ENCODE assay signal across 22 mouse cellular contexts in the genomic region with DNA sequence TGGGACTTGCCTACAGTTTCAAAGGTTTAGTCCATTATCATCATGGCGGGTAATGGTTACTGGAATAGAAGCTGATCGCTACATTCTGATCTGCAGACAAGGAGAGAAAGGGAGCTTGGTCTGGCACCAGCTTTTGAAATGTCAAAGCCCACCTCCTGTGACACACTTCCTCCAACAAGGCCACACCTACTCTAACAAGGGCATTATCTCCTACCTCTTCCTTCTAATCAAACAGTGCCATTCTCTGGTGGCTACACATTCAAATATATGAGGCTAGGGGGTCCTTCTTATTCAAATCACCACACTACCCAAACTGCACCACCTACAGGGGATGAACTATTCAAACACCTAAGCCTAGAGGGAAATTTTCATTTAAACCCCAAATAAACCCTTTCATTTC.
DNase-seq lines count a peak whose midpoint lies in the region; TF ChIP-seq lines count a peak whose summit lies in the region.
"Had no signal": no experiment of that assay in that cellular context is flagged by ENCODE, and none has a peak within 500 bp of the region (broad histone marks: within the 10 kb centered on the region; RNA-seq: fewer than 3 reads in every experiment).

No protein-coding gene starts in this region.

- H3K27me3 ChIP-seq in E14TG2a.4 (ENCODE audit: insufficient read depth, low read length) = no peaks in the 10 kb centered on the region
- H3K27me3 ChIP-seq in ES-Bruce4 (ENCODE audit: control insufficient read depth, insufficient read depth, low read length, poor library complexity, severe bottlenecking) = no peaks in the 10 kb centered on the region
- H3K27me3 ChIP-seq: embryonic facial prominence, embryonic 13.5 days; embryonic facial prominence, embryonic 15.5 days had no signal

- H3K9me3 ChIP-seq in E14TG2a.4 (ENCODE audit: low read length) (no peaks in the 10 kb centered on the region), ES-Bruce4 (replicated peaks; ENCODE audit: control insufficient read depth, insufficient read depth, low read length, poor library complexity, severe bottlenecking) (no peaks in the 10 kb centered on the region), ES-E14 (ENCODE audit: control insufficient read depth, insufficient read depth, low read depth, low read length) (no peaks in the 10 kb centered on the region)
- H3K9me3 ChIP-seq: embryonic facial prominence, embryonic 13.5 days; embryonic facial prominence, embryonic 15.5 days; forebrain, embryonic 10.5 days had no signal

- H3K9ac ChIP-seq in ES-Bruce4 (ENCODE audit: low read depth, poor library complexity, severe bottlenecking) (no peak overlapping the region), ES-E14 (ENCODE audit: insufficient read depth, low read depth, low read length, poor library complexity, severe bottlenecking) (no peak overlapping the region)
- H3K9ac ChIP-seq: embryonic facial prominence, embryonic 13.5 days; embryonic facial prominence, embryonic 15.5 days; forebrain, embryonic 12.5 days had no signal

- H3K27ac ChIP-seq in ES-Bruce4 (ENCODE audit: insufficient read depth, low read length) = peak overlapping the region; percentile 88
- H3K27ac ChIP-seq in ES-E14 (ENCODE audit: insufficient read depth, low read depth, low read length, poor library complexity, severe bottlenecking) = peak overlapping the region; percentile 51; the same call in 1 of the 2 replicates
- H3K27ac ChIP-seq: embryonic facial prominence, embryonic 13.5 days; embryonic facial prominence, embryonic 15.5 days; forebrain, embryonic 10.5 days; forebrain, embryonic 12.5 days had no signal

- DNase-seq in ES-E14 (ENCODE audit: low read depth, low spot score) (peak; percentile 27), ZHBTc4 (ENCODE audit: low read depth, low spot score) (peak; percentile 66)
- no peak for DNase-seq in layer of hippocampus, adult 18-20 months (ENCODE audit: low spot score in 2 of 2)
- DNase-seq in layer of hippocampus, adult 11-12 months (ENCODE audit: low spot score) = no peak
- no peak for DNase-seq in right cerebral cortex, postnatal 14 days
- DNase-seq: adrenal gland, adult 2 months; adrenal gland, postnatal 10 days; adrenal gland, postnatal 25 days; cerebellum, adult 11 months; cerebellum, adult 18-20 months; cerebellum, adult 8-10 months; cerebellum, adult 9-11 months; cerebellum, postnatal 14 days; cerebellum, postnatal 36 days; embryo, embryonic 11 days had no signal

- H3K36me3 ChIP-seq in E14TG2a.4 (ENCODE audit: insufficient read depth, low read length) = no peaks in the 10 kb centered on the region
- H3K36me3 ChIP-seq in ES-Bruce4 (ENCODE audit: control insufficient read depth, insufficient read depth, low read length, poor library complexity, severe bottlenecking) = no peaks in the 10 kb centered on the region
- no peaks in the 10 kb centered on the region for H3K36me3 ChIP-seq in ES-E14 (ENCODE audit: control insufficient read depth, insufficient read depth, low read length, poor library complexity, severe bottlenecking)
- H3K36me3 ChIP-seq: embryonic facial prominence, embryonic 13.5 days; embryonic facial prominence, embryonic 15.5 days; forebrain, embryonic 10.5 days; forebrain, embryonic 12.5 days had no signal

- H3K4me1 ChIP-seq in E14TG2a.4 (replicated peaks; ENCODE audit: low read depth, low read length) (peaks cover 90% of the 10 kb centered on the region), ES-Bruce4 (ENCODE audit: control insufficient read depth, insufficient read depth, low read length) (peaks cover 14% of the 10 kb centered on the region), ES-E14 (ENCODE audit: control insufficient read depth in 2 of 2, insufficient read depth in 2 of 2, low read length in 2 of 2, poor library complexity in 1 of 2) (peaks cover 21 to 27% of the 10 kb centered on the region in 2 experiments)
- H3K4me1 ChIP-seq: forebrain, embryonic 12.5 days had no signal

- peak overlapping the region; percentile 27; the same call in 1 of the 2 replicates for H3K4me3 ChIP-seq in E14TG2a.4 (replicated peaks; ENCODE audit: low read length)
- H3K4me3 ChIP-seq in ES-Bruce4 (ENCODE audit: low read depth, low read length) = no peak overlapping the region
- H3K4me3 ChIP-seq in ES-E14 (ENCODE audit: insufficient read depth in 1 of 2, low read depth in 1 of 2, low read length in 2 of 2, poor library complexity in 1 of 2, severe bottlenecking in 1 of 2) = no peak overlapping the region
- H3K4me3 ChIP-seq: embryonic facial prominence, embryonic 13.5 days; embryonic facial prominence, embryonic 15.5 days; erythroblast, embryonic 14.5 days; forebrain, embryonic 10.5 days; forebrain, embryonic 12.5 days had no signal

- TF ChIP-seq CTCF in E14TG2a.4 (conservative IDR thresholded peaks at IDR 0.05; ENCODE audit: low read length) = no peak; the same call in 1 of the 2 replicates
- TF ChIP-seq CTCF in ES-Bruce4 (IDR thresholded peaks at IDR 0.05; ENCODE audit: low read depth, low read length) = no peak

- TF ChIP-seq POLR2A in ES-Bruce4 (IDR thresholded peaks at IDR 0.05; ENCODE audit: insufficient read depth, low read length) = no peak

- in situ Hi-C loops in ES-E14 (cut with MboI; ENCODE audit: low sequenced_read_pairs in 2 of 2, unreplicated experiment in 2 of 2) = no loop called here

- TF ChIP-seq EP300 in ES-Bruce4 (IDR thresholded peaks at IDR 0.05; ENCODE audit: insufficient read depth, low read depth, low read length) = 0 out of 2 replicates have a peak, but pooled peaks have one; percentile 36

TF ChIP-seq in ES-E14, 5 proteins besides CTCF, POLR2A, EP300 and RAD21:
- no peak for TF ChIP-seq HCFC1 (IDR thresholded peaks at IDR 0.05; ENCODE audit: borderline replicate concordance, insufficient read depth, low read length)
- no peak for TF ChIP-seq MAFK (IDR thresholded peaks at IDR 0.05; ENCODE audit: insufficient read depth, low read depth, low read length)
- no peak for TF ChIP-seq ZC3H11A (IDR thresholded peaks at IDR 0.05; ENCODE audit: borderline replicate concordance, low read depth, low read length)
- TF ChIP-seq ZNF384 (IDR thresholded peaks at IDR 0.05; ENCODE audit: low read depth, low read length) = no peak
- TF ChIP-seq CHD2 (IDR thresholded peaks at IDR 0.05; ENCODE audit: low read depth, low read length) = no peak

Comparison
In these comparisons a context has a peak if more than half of its experiments do, and no peak if none do; other contexts are left out.
1. DNase-seq: peak in ES-E14 (single experiment) and ZHBTc4 (single experiment); none in layer of hippocampus, adult 18-20 months (0 of 2), layer of hippocampus, adult 11-12 months (single experiment) and right cerebral cortex, postnatal 14 days (single experiment).